Mouse (Mus musculus): ENCODE data around the gene Meis1. TPM values are rescaled to one million over a fixed set of nuclear protein-coding genes. Genes with fewer than 3 reads are reported as not detected.

The Meis1 gene
- total and polyA plus RNA-seq, 3 experiments = 8.2 to 16.5 TPM; not detected in 1

DNA sequence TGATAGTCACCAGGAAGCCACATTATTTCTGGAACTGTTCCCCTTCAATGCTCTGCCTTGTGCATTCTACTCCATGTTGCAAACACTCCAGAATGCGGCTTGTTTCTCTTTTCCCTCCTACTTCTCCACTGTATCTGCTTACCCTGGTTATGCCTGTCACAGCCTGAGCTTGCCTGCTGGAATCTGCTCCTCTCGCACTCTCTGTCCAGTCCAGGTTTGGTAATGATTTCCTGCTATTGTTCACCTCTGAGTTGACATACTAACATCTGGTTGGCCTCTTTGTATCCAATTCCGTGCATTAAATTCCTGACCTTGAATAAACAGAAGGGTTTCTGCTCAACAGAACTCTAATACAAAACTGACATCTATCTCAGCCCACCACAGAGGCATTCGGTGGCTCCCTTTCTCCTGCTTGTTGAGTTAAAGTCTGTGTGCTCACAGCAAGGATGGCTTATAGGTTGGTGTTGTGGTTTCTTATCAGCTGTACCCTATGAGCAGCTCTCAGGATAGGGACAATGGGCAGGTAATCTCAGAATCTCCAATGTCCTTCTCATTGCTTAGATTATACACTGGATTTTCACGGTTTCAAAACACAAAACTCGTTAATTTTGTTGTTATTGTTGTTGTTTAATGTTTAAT is 152.5 kb downstream of the Meis1 start:
- TF ChIP-seq MXI1 (IDR thresholded peaks at IDR 0.05; ENCODE audit: low read depth, low read length) = no peak
- TF ChIP-seq POLR2AphosphoS5 (IDR thresholded peaks at IDR 0.05; ENCODE audit: borderline replicate concordance, low read depth, low read length) = no peak
- TF ChIP-seq ZMIZ1 (IDR thresholded peaks at IDR 0.05; ENCODE audit: low read depth, low read length) = no peak
- no peak for TF ChIP-seq TAL1 (IDR thresholded peaks at IDR 0.05; ENCODE audit: low read length)
- no peak for TF ChIP-seq MAFK (IDR thresholded peaks at IDR 0.05; ENCODE audit: borderline replicate concordance, low read depth, low read length)
- TF ChIP-seq EP300 (IDR thresholded peaks at IDR 0.05; ENCODE audit: low read depth in 1 of 2, low read length in 2 of 2) = 0 out of 4 replicates have a peak, but pooled peaks of 1 of the 2 experiments have one; percentile 21
- TF ChIP-seq ZNF384 (IDR thresholded peaks at IDR 0.05; ENCODE audit: low read depth, low read length) = no peak
- Histone ChIP-seq H3K36me3 (ENCODE audit: control insufficient read depth in 1 of 2, insufficient read depth in 2 of 2, low read length in 2 of 2) (no peaks in the 10 kb centered on the region), H3K4me1 (ENCODE audit: control insufficient read depth in 1 of 2, insufficient read depth in 2 of 2, low read length in 2 of 2) (no peaks in the 10 kb centered on the region)

GRCm38 (mm10) chr11:18850772-18851171 is 168.0 kb downstream of the Meis1 start:
- no peak overlapping the region for H3K27ac ChIP-seq (ENCODE audit: control insufficient read depth, low read depth, low read length)

More for the DNA sequence above, 152.5 kb downstream of the Meis1 start:
- H3K9me3 ChIP-seq (replicated peaks; ENCODE audit: insufficient read depth, low read length) = no peaks in the 10 kb centered on the region
- no peak overlapping the region for H3K4me3 ChIP-seq (ENCODE audit: control insufficient read depth in 1 of 2, insufficient read depth in 1 of 2, low read depth in 2 of 2, low read length in 2 of 2)
- no peak for DNase-seq (ENCODE audit: low read depth, low spot score)
- no peak overlapping the region for H3K27ac ChIP-seq (ENCODE audit: control insufficient read depth, low read depth, low read length)
- H3K27me3 ChIP-seq (ENCODE audit: control insufficient read depth in 1 of 2, insufficient read depth in 2 of 2, low read length in 2 of 2) = peaks cover 5 to 8% of the 10 kb centered on the region in 2 experiments; a peak in 3 of 4 replicates
- H3K9ac ChIP-seq (ENCODE audit: control insufficient read depth, low read depth, low read length, poor library complexity, severe bottlenecking) = no peak overlapping the region
- H3K79me2 ChIP-seq (ENCODE audit: control insufficient read depth, insufficient read depth, low read length, poor library complexity) = no peaks in the 10 kb centered on the region

GRCm38 (mm10) chr11:18847650-18848049 is 171.1 kb downstream of the Meis1 start:
- peaks cover 4 to 17% of the 10 kb centered on the region in 2 experiments for H3K27me3 ChIP-seq (ENCODE audit: control insufficient read depth in 1 of 2, insufficient read depth in 2 of 2, low read length in 2 of 2)
- DNase-seq (ENCODE audit: low read depth, low spot score) = no peak
- H3K9ac ChIP-seq (ENCODE audit: control insufficient read depth, low read depth, low read length, poor library complexity, severe bottlenecking) = no peak overlapping the region
- TF ChIP-seq CTCF (IDR thresholded peaks at IDR 0.05 in 2 of 3, conservative IDR thresholded peaks at IDR 0.05 in 1 of 3; ENCODE audit: control insufficient read depth in 1 of 3, insufficient read depth in 1 of 3, low read depth in 2 of 3, low read length in 3 of 3, poor library complexity in 1 of 3, severe bottlenecking in 1 of 3) = no peak
- no peak for TF ChIP-seq MEF2A (IDR thresholded peaks at IDR 0.05; ENCODE audit: extremely low read depth, insufficient replicate concordance, low read depth, low read length, poor library complexity, severe bottlenecking)
- no peak for TF ChIP-seq SIN3A (IDR thresholded peaks at IDR 0.05; ENCODE audit: low read length)
- no peak for TF ChIP-seq MYB (IDR thresholded peaks at IDR 0.05; ENCODE audit: low read depth, low read length)
- TF ChIP-seq SMC3 (IDR thresholded peaks at IDR 0.05; ENCODE audit: low read depth, low read length) = no peak
- TF ChIP-seq TCF12 (IDR thresholded peaks at IDR 0.05; ENCODE audit: low read depth, low read length) = no peak
- TF ChIP-seq MAZ (IDR thresholded peaks at IDR 0.05; ENCODE audit: low read depth, low read length) = no peak
- TF ChIP-seq BHLHE40 (IDR thresholded peaks at IDR 0.05; ENCODE audit: borderline replicate concordance, low read depth, low read length) = no peak
- no peak for TF ChIP-seq POLR2AphosphoS2 (IDR thresholded peaks at IDR 0.05; ENCODE audit: low read length)
- no peak for TF ChIP-seq UBTF (IDR thresholded peaks at IDR 0.05; ENCODE audit: borderline replicate concordance, insufficient read depth, low read depth, low read length)
- TF ChIP-seq E2F4 (IDR thresholded peaks at IDR 0.05; ENCODE audit: borderline replicate concordance, low read depth, low read length) = no peak
- H3K27ac ChIP-seq (ENCODE audit: control insufficient read depth, low read depth, low read length) = no peak overlapping the region
- H3K9me3 ChIP-seq (replicated peaks; ENCODE audit: insufficient read depth, low read length) = no peaks in the 10 kb centered on the region
- no peak overlapping the region for H3K4me3 ChIP-seq (ENCODE audit: control insufficient read depth in 1 of 2, insufficient read depth in 1 of 2, low read depth in 2 of 2, low read length in 2 of 2)
- H3K36me3 ChIP-seq (ENCODE audit: control insufficient read depth in 1 of 2, insufficient read depth in 2 of 2, low read length in 2 of 2) = no peaks in the 10 kb centered on the region
- H3K79me2 ChIP-seq (ENCODE audit: control insufficient read depth, insufficient read depth, low read length, poor library complexity) = no peaks in the 10 kb centered on the region
- no peaks in the 10 kb centered on the region for H3K4me1 ChIP-seq (ENCODE audit: control insufficient read depth in 1 of 2, insufficient read depth in 2 of 2, low read length in 2 of 2)

More at GRCm38 (mm10) chr11:18850772-18851171, 168.0 kb downstream of the Meis1 start:
- Histone ChIP-seq H3K36me3 (ENCODE audit: control insufficient read depth in 1 of 2, insufficient read depth in 2 of 2, low read length in 2 of 2) (no peaks in the 10 kb centered on the region), H3K79me2 (ENCODE audit: control insufficient read depth, insufficient read depth, low read length, poor library complexity) (no peaks in the 10 kb centered on the region), H3K4me1 (ENCODE audit: control insufficient read depth in 1 of 2, insufficient read depth in 2 of 2, low read length in 2 of 2) (no peaks in the 10 kb centered on the region), H3K9ac (ENCODE audit: control insufficient read depth, low read depth, low read length, poor library complexity, severe bottlenecking) (no peak overlapping the region), H3K4me3 (ENCODE audit: control insufficient read depth in 1 of 2, insufficient read depth in 1 of 2, low read depth in 2 of 2, low read length in 2 of 2) (no peak overlapping the region), H3K9me3 (replicated peaks; ENCODE audit: insufficient read depth, low read length) (no peaks in the 10 kb centered on the region), H3K27me3 (ENCODE audit: control insufficient read depth in 1 of 2, insufficient read depth in 2 of 2, low read length in 2 of 2) (peaks cover 4 to 17% of the 10 kb centered on the region in 2 experiments)
- no peak for TF ChIP-seq MAX (IDR thresholded peaks at IDR 0.05; ENCODE audit: low read length)
- no peak for TF ChIP-seq RAD21 (IDR thresholded peaks at IDR 0.05; ENCODE audit: low read depth, low read length)
- TF ChIP-seq GATA1 (IDR thresholded peaks at IDR 0.05; ENCODE audit: low read depth, low read length) = no peak
- no peak for TF ChIP-seq POLR2A (IDR thresholded peaks at IDR 0.05; ENCODE audit: control insufficient read depth in 1 of 2, insufficient read depth in 1 of 2, low read depth in 1 of 2, low read length in 2 of 2, poor library complexity in 1 of 2)
- no peak for TF ChIP-seq ELF1 (IDR thresholded peaks at IDR 0.05; ENCODE audit: low read depth, low read length)
- TF ChIP-seq BHLHE40 (IDR thresholded peaks at IDR 0.05; ENCODE audit: borderline replicate concordance, low read depth, low read length) = no peak
- no peak for TF ChIP-seq MAFK (IDR thresholded peaks at IDR 0.05; ENCODE audit: borderline replicate concordance, low read depth, low read length)
- no peak for TF ChIP-seq USF1 (IDR thresholded peaks at IDR 0.05; ENCODE audit: low read depth, low read length)
- TF ChIP-seq RCOR1 (IDR thresholded peaks at IDR 0.05; ENCODE audit: low read depth, low read length) = no peak
- no peak for TF ChIP-seq MYB (IDR thresholded peaks at IDR 0.05; ENCODE audit: low read depth, low read length)
- no peak for TF ChIP-seq USF2 (IDR thresholded peaks at IDR 0.05; ENCODE audit: borderline replicate concordance in 1 of 2, insufficient read depth in 1 of 2, low read depth in 1 of 2, low read length in 2 of 2)
- TF ChIP-seq CHD1 (IDR thresholded peaks at IDR 0.05; ENCODE audit: low read depth, low read length) = no peak
- no peak for TF ChIP-seq E2F4 (IDR thresholded peaks at IDR 0.05; ENCODE audit: borderline replicate concordance, low read depth, low read length)
- no peak for TF ChIP-seq TAL1 (IDR thresholded peaks at IDR 0.05; ENCODE audit: low read length)
- DNase-seq (ENCODE audit: low read depth, low spot score) = no peak
